Mouse (Mus musculus) liver, embryonic 12.5 days (tissue): ENCODE results near the gene Pcp4l1. TPM values are rescaled to one million over a fixed set of nuclear protein-coding genes. Genes with fewer than 3 reads are reported as not detected.
A peak's percentile ranks its signal among the peaks of the same experiment; 100 is the strongest.

Experiments used
- ATAC-seq: fragments of 200-750 bp; cut with Nextera tagmentation; 2 replicates; pipeline ENCODE4 v1.8.0; 2017; ENCODE audit warnings: moderate number of reproducible peaks, mild to moderate bottlenecking, moderate library complexity
- H3K27ac ChIP-seq: fragments of 300-500 bp; sonication (generic); 2 replicates; pipeline ENCODE4 v1.5.1; 2016; ENCODE audit warnings: mild to moderate bottlenecking
- H3K27me3 ChIP-seq: fragments of 300-500 bp; sonication (generic); replicated peaks from 2 replicates; pipeline ENCODE4 v1.6.1; 2016; ENCODE audit warnings: mild to moderate bottlenecking, moderate library complexity
- H3K36me3 ChIP-seq: fragments of 300-500 bp; sonication (generic); 2 replicates; pipeline ENCODE4 v1.6.1; 2016; ENCODE audit warnings: mild to moderate bottlenecking, moderate library complexity
- H3K4me1 ChIP-seq: fragments of 300-500 bp; sonication (generic); 2 replicates; pipeline ENCODE4 v1.6.1; 2016
- H3K4me2 ChIP-seq: fragments of 300-500 bp; sonication (generic); 2 replicates; pipeline ENCODE4 v1.6.1; 2016; ENCODE audit warnings: mild to moderate bottlenecking, moderate library complexity
- H3K4me3 ChIP-seq: fragments of 300-500 bp; sonication (generic); 2 replicates; pipeline ENCODE4 v1.5.1; 2016; ENCODE audit warnings: mild to moderate bottlenecking, moderate library complexity
- H3K9ac ChIP-seq: fragments of 300-500 bp; sonication (generic); 2 replicates; pipeline ENCODE4 v1.6.1; 2016; ENCODE audit warnings: mild to moderate bottlenecking, moderate library complexity
- H3K9me3 ChIP-seq: fragments of 300-500 bp; sonication (generic); replicated peaks from 2 replicates; pipeline ENCODE4 v1.6.1; 2016; ENCODE audit warnings: mild to moderate bottlenecking, moderate library complexity
- WGBS: fragments of 180-500 bp; shearing (Covaris S2); methylation state at CpG from one replicate; pipeline ENCODE4 v1.1.7; 2016; ENCODE audit not compliant: insufficient replicate concordance; 5-methylcytosine and 5-hydroxymethylcytosine counted together
- polyA plus RNA-seq: library from polyadenylated mRNA; unstranded; fragments of >200 nt; fragmentation: Nextera tagmentation; extraction: Ambion mirVana; gene quantifications from 2 replicates; pipeline ENCODE4 v1.2.1, GENCODE M21; 2016

Gene Pcp4l1
- polyA plus RNA-seq, 1 experiment from 2014 or later: 1.2 TPM

- WGBS: 8% methylated on average over 20 of the region's 20 CpGs
Observed at GRCm38 (mm10) chr1:171195046-171195822, 834 bp downstream of the Pcp4l1 start.

DNA sequence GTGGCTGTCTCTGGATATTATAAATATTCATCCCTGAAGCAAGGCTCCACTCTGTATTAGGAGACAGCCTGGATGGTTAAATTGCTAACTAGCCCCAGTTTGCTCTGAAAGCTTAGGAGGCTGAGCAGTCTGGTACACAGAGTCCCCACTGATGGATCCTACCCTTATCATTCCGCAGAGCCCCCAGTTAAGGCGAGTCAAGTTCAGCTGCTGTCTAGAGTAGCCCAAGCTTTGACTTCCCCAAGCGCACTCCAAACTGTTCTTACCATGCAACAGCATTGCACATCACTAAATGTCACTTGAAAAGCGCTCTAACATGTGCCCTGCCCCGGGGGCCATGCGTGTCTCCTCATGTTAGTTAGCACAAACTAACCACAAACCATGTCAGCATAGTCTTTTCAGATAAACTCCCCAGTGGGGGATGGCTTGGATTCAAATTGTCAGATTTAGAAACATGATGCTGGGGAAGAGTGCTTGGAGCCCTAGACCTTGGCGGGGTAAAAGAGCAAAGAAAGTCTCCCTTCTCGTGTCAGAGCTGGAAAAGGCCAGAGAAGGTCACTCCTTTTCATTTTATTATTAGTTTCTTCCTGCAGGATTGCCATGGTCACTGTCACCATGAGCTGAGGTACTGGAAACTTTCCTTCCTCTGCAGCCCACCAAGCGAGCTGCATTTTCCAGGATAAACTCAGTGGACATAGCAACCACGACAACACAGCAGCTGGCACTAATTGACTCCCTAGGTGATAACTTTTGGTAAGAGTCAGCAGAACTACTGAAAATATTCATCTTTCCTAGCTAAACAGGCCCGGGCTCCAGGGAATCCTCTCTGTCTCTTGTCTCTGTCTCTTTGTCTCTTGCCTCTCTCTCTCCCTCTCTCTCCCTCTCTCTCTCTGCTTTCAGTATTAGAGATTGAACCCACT lies 1.9 kb downstream of the Pcp4l1 start:
- H3K27ac ChIP-seq: no peak overlapping the region
- H3K36me3 ChIP-seq: no peaks in the 10 kb centered on the region
- no peak for ATAC-seq
- no peak overlapping the region for H3K9ac ChIP-seq
- H3K27me3 ChIP-seq: peaks cover 97% of the 10 kb centered on the region
- no peak overlapping the region; the same call in 1 of the 2 replicates for H3K4me2 ChIP-seq
- no peak overlapping the region for H3K4me3 ChIP-seq
- H3K4me1 ChIP-seq: peaks cover 31% of the 10 kb centered on the region
- WGBS: 25% methylated on average over 11 of the region's 11 CpGs
- H3K9me3 ChIP-seq: no peaks in the 10 kb centered on the region

More at GRCm38 (mm10) chr1:171195046-171195822, 834 bp downstream of the Pcp4l1 start:
- Histone ChIP-seq H3K4me3 (peak overlapping the region; percentile 48), H3K9ac (no peak overlapping the region), H3K4me2 (peak overlapping the region; percentile 68), H3K4me1 (peaks cover 25% of the 10 kb centered on the region), H3K36me3 (no peaks in the 10 kb centered on the region), H3K27ac (no peak overlapping the region), H3K9me3 (no peaks in the 10 kb centered on the region), H3K27me3 (peaks cover 89% of the 10 kb centered on the region)
- no peak for ATAC-seq

DNA sequence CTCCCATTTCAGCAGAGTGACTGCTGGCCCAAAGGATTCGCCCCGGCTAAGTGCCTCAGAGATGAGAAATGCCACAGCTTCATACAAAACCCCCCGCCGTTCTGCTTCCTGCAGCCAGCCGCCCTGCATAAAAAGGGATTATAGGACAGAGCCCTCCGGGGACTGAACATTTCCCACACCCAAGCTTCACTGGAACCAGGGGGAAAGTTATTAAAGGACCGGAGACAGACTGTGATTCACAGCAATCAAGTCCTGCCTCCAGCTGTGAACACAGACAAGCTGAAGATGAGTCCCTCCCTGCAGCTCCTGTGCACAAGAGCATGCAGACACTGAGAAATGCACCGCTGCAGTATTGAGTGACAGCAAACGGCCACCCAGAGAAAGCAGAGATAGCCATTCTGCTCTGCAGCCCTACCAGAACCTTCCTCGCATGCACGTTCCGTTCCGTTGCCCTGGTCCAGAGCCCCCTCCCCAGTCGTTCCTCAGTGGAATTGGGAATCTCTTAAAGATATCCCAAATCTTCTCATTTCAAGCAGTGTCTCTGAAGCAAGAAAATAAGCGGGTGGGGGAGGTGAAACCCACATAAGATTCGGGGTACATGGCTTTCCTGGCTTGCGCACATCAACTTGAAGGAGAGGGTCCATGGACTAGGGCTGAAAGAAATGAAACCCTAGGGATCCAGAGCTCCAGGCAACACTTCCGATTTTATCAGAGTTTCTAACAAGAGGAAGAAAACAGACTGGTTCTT lies 2.8 kb downstream of the Pcp4l1 start:
- Histone ChIP-seq H3K4me3 (no peak overlapping the region), H3K9ac (no peak overlapping the region), H3K27ac (no peak overlapping the region), H3K36me3 (no peaks in the 10 kb centered on the region), H3K4me1 (peaks cover 36% of the 10 kb centered on the region), H3K9me3 (no peaks in the 10 kb centered on the region), H3K27me3 (peaks cover 90% of the 10 kb centered on the region), H3K4me2 (peak overlapping the region; percentile 24)
- no peak for ATAC-seq
- 9% methylated on average over 18 of the region's 18 CpGs for WGBS

DNA sequence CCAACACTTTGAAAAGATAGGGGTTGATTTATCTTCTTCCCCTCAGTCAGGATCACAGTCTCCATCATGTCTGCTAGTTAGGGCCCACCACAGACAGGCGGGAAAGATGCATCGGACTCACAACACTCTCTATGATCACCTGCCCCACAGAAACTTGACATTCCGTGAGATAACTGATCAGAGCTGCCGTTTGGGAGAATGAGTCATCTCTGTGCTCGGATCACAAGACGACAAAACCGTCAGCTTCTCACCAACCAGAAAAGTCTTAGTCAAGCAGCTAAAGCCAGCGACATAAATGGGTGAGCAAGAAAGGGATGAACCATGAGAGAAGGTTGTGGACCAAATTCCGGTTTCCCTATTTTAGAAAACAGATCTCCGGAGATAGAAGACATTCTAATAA lies 3.8 kb downstream of the Pcp4l1 start:
- Histone ChIP-seq H3K4me3 (no peak overlapping the region), H3K4me2 (no peak overlapping the region), H3K27ac (no peak overlapping the region), H3K36me3 (no peaks in the 10 kb centered on the region), H3K27me3 (peaks cover 87% of the 10 kb centered on the region), H3K4me1 (peaks cover 36% of the 10 kb centered on the region), H3K9me3 (no peaks in the 10 kb centered on the region), H3K9ac (no peak overlapping the region)
- WGBS: 39% methylated on average over 10 of the region's 10 CpGs
- no peak for ATAC-seq

GRCm38 (mm10) chr1:171190832-171191231 lies 5.2 kb downstream of the Pcp4l1 start:
- no peak for ATAC-seq
- peaks cover 79% of the 10 kb centered on the region for H3K27me3 ChIP-seq

DNA sequence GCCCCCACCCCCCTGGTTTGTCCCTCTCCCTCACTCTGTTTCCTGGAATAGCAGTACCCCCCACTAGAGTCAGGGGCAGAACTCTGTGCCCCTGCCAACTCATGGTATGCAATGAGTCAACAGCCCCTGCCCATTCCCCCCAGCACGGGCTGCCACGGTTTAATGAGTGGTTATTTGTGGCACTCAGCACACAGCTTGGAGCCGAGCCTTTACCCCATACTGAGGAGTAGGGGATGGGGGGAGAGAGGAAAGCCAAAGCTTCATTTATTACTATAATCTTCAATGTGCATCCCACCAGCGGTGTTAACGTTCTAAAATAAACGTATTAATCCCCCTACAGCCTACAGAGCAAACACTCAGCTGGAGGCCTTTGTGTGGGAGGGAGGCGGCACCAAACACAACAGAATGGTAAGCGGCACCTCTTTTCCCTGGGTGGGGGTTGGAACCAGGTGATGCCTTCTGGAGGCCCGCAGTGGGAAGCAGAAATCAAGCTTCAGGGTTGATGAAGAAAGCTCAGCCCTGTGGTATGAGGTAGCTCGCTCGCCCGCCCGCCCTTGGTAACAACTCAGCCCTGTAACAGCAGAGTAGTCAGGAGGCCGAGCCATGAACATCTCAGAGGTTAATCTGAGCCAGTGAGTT lies 6.5 kb downstream of the Pcp4l1 start:
- H3K4me2 ChIP-seq: no peak overlapping the region
- no peak for ATAC-seq
- no peak overlapping the region for H3K9ac ChIP-seq
- H3K4me3 ChIP-seq: no peak overlapping the region
- H3K27ac ChIP-seq: no peak overlapping the region
- H3K9me3 ChIP-seq: no peaks in the 10 kb centered on the region
- H3K4me1 ChIP-seq: peaks cover 27% of the 10 kb centered on the region
- peaks cover 66% of the 10 kb centered on the region for H3K27me3 ChIP-seq
- WGBS: 61% methylated on average over 14 of the region's 14 CpGs
- no peaks in the 10 kb centered on the region for H3K36me3 ChIP-seq

More at GRCm38 (mm10) chr1:171190832-171191231, 5.2 kb downstream of the Pcp4l1 start:
- H3K27ac ChIP-seq: no peak overlapping the region
- no peak overlapping the region for H3K4me3 ChIP-seq
- H3K4me1 ChIP-seq: peaks cover 34% of the 10 kb centered on the region
- no peak overlapping the region for H3K4me2 ChIP-seq
- H3K9me3 ChIP-seq: no peaks in the 10 kb centered on the region
- WGBS: 84% methylated on average over 9 of the region's 9 CpGs
- H3K9ac ChIP-seq: no peak overlapping the region
- H3K36me3 ChIP-seq: no peaks in the 10 kb centered on the region

GRCm38 (mm10) chr1:171189046-171189445 lies 7.0 kb downstream of the Pcp4l1 start:
- H3K36me3 ChIP-seq: no peaks in the 10 kb centered on the region
- ATAC-seq: no peak

GRCm38 (mm10) chr1:171187851-171188700 lies 8.0 kb downstream of the Pcp4l1 start:
- H3K27ac ChIP-seq: no peak overlapping the region
- ATAC-seq: no peak
- H3K4me1 ChIP-seq: peaks cover 14% of the 10 kb centered on the region; the same call in 1 of the 2 replicates
- no peaks in the 10 kb centered on the region for H3K9me3 ChIP-seq
- 39% methylated on average over 13 of the region's 13 CpGs for WGBS
- H3K4me3 ChIP-seq: no peak overlapping the region
- no peak overlapping the region for H3K9ac ChIP-seq
- no peaks in the 10 kb centered on the region for H3K36me3 ChIP-seq
- no peak overlapping the region for H3K4me2 ChIP-seq
- H3K27me3 ChIP-seq: peaks cover 51% of the 10 kb centered on the region

More at GRCm38 (mm10) chr1:171189046-171189445, 7.0 kb downstream of the Pcp4l1 start:
- Histone ChIP-seq H3K9me3 (no peaks in the 10 kb centered on the region), H3K9ac (no peak overlapping the region), H3K4me2 (no peak overlapping the region), H3K4me3 (no peak overlapping the region), H3K27ac (no peak overlapping the region), H3K4me1 (peaks cover 23% of the 10 kb centered on the region), H3K27me3 (peaks cover 61% of the 10 kb centered on the region)
- WGBS: 53% methylated on average over 8 of the region's 8 CpGs

DNA sequence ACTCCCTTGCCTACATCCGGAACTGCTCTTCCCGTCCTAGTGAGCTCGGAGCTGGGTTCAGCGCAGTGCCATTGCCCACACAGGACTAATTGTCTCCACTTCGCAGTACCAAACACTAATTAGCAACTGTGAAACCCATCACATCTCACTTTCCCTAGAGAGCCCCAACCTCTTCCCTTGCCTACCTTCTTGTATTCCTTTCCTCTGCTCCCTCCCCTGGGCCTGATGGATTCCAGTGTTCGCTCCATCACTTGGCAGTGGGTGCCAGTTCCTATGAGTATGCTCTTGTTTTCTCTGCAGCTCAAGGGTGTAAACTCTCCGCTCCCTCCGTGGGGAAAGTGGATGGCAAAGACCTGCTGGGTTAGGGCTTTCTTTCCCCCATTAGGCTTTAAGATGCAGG lies 10.4 kb downstream of the Pcp4l1 start:
- Histone ChIP-seq H3K9ac (no peak overlapping the region), H3K4me1 (peaks cover 11% of the 10 kb centered on the region; the same call in 1 of the 2 replicates), H3K9me3 (no peaks in the 10 kb centered on the region), H3K4me3 (no peak overlapping the region), H3K36me3 (no peaks in the 10 kb centered on the region), H3K27ac (no peak overlapping the region), H3K4me2 (no peak overlapping the region), H3K27me3 (peaks cover 28% of the 10 kb centered on the region)
- WGBS: 60% methylated on average over 8 of the region's 8 CpGs
- ATAC-seq: no peak

DNA sequence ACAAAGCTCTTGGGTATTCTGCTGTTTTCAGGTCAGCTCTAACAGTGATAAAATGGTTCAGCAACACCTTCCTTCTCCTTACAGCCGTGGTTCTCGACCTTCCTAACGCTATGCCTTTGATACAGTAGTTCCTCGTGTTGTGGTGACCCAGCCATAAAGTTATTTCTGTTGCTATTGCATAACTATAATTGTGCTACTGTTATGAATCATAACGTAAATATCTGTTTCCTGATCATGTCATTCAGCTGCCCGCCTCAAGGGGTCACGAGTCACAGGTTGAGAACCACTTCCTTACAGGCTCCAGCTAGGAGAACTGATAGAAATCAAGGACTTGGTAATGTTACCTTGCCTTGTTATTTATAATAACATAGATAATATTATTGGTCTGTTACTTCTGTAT lies 11.8 kb downstream of the Pcp4l1 start:
- no peaks in the 10 kb centered on the region for H3K36me3 ChIP-seq
- WGBS: 26% methylated on average over 7 of the region's 7 CpGs
- ATAC-seq: no peak
- no peak overlapping the region for H3K9ac ChIP-seq
- peaks cover 6% of the 10 kb centered on the region; the same call in 1 of the 2 replicates for H3K4me1 ChIP-seq
- H3K27ac ChIP-seq: no peak overlapping the region
- H3K27me3 ChIP-seq: peaks cover 15% of the 10 kb centered on the region; the same call in 1 of the 2 replicates
- H3K4me2 ChIP-seq: no peak overlapping the region
- H3K9me3 ChIP-seq: no peaks in the 10 kb centered on the region
- H3K4me3 ChIP-seq: no peak overlapping the region
